Mouse (Mus musculus) heart, adult 2 months (tissue): ENCODE data around the gene Tubal3. TPM values are rescaled to one million over a fixed set of nuclear protein-coding genes. Genes with fewer than 3 reads are reported as not detected.
"Not testable (repeated sequence)": the region's sequence is repeated elsewhere in the genome, so short reads cannot be mapped to it uniquely, and the experiment has no call there.

Experiments
- DNase-seq, 2 experiments: peaks; one replicate each; pipeline ENCODE4 v3.0.0; 2021
- H3K27ac ChIP-seq: fragments of 200-600 bp; 2 replicates; pipeline ENCODE4 v1.8.1; 2022
- H3K27me3 ChIP-seq: fragments of 200-500 bp; 2 replicates; pipeline ENCODE4 v1.6.1; 2012; ENCODE audit warnings: mild to moderate bottlenecking, low read length, inconsistent platforms, mixed read lengths; ENCODE audit not compliant: control insufficient read depth, insufficient read depth
- H3K36me3 ChIP-seq: fragments of 200-500 bp; 2 replicates; pipeline ENCODE4 v1.6.1; 2012; ENCODE audit warnings: low read length, inconsistent platforms; ENCODE audit not compliant: control insufficient read depth, insufficient read depth
- H3K4me1 ChIP-seq: fragments of 200-500 bp; 2 replicates; pipeline ENCODE4 v1.6.1; 2011; ENCODE audit warnings: low read length; ENCODE audit not compliant: control insufficient read depth, insufficient read depth
- H3K4me3 ChIP-seq: fragments of 200-600 bp; 2 replicates; pipeline ENCODE4 v1.8.1; 2022
- H3K79me2 ChIP-seq: fragments of 200-500 bp; replicated peaks from 2 replicates; pipeline ENCODE4 v1.6.1; 2012; ENCODE audit warnings: mild to moderate bottlenecking, inconsistent platforms, low read length, moderate library complexity, mixed read lengths; ENCODE audit not compliant: control insufficient read depth, insufficient read depth
- H3K9ac ChIP-seq: fragments of 200-500 bp; 2 replicates; pipeline ENCODE4 v1.6.1; 2012; ENCODE audit warnings: low read depth, mild to moderate bottlenecking, control low read depth, inconsistent platforms, low read length, mixed read lengths
- CTCF ChIP-seq: fragments of 200-600 bp; IDR thresholded peaks from 2 replicates; pipeline ENCODE4 v1.8.1; 2022; ENCODE audit warnings: antibody characterized with exemption, mild to moderate bottlenecking, moderate library complexity
- EP300 ChIP-seq: fragments of 200-500 bp; IDR thresholded peaks from 2 replicates; pipeline ENCODE4 v1.6.1; 2011; ENCODE audit warnings: low read depth, low read length, control low read depth; ENCODE audit not compliant: insufficient read depth
- POLR2A ChIP-seq: fragments of 200-500 bp; IDR thresholded peaks from 2 replicates; pipeline ENCODE4 v1.6.1; 2011; ENCODE audit warnings: mild to moderate bottlenecking, low read depth, low read length, control low read depth; ENCODE audit not compliant: insufficient read depth
- WGBS: fragments of 180-500 bp; shearing (Covaris S2); methylation state at CpG from one replicate; pipeline ENCODE4 v1.1.7; 2018; 5-methylcytosine and 5-hydroxymethylcytosine counted together
- intact Hi-C: fragments of 180-260 bp; cut with DNase I; formaldehyde crosslinking; loops from one replicate; pipeline ENCODE4 v1.15.1; 2025
- polyA plus RNA-seq: library from polyadenylated mRNA; depleted of rRNA; stranded (reverse); fragments of >200 nt; gene quantifications from 2 replicates; pipeline ENCODE4 v1.2.3, GENCODE M21; 2012
- total RNA-seq, 2 experiments: library from RNA; stranded (reverse); gene quantifications; 2 replicates each; pipeline ENCODE4 v1.2.3; 2021

The Tubal3 gene
- total and polyA plus RNA-seq, 3 experiments = not detected

- under 1% methylated on average over 35 of the region's 35 CpGs for WGBS
- H3K27ac ChIP-seq = peak overlapping the region; percentile 83
- peak overlapping the region; percentile 82 for H3K4me3 ChIP-seq
- 0 out of 2 replicates have a peak, but pooled peaks cover 2% of the 10 kb centered on the region for H3K36me3 ChIP-seq
- no peaks in the 10 kb centered on the region for H3K27me3 ChIP-seq
- no peaks in the 10 kb centered on the region; the same call in 1 of the 2 replicates for H3K4me1 ChIP-seq
- intact Hi-C loops = loop anchor here (5.0 to 10.0 kb wide), 4 partner anchors 146 to 488 kb away; no protein-coding TSS in a partner anchor
- H3K79me2 ChIP-seq = no peaks in the 10 kb centered on the region; the same call in 1 of the 2 replicates
- DNase-seq = peak; percentile 93
- TF ChIP-seq CTCF = peak; percentile 21; the same call in 1 of the 2 replicates
- no peak for TF ChIP-seq EP300
- TF ChIP-seq POLR2A = peak; percentile 93
- H3K9ac ChIP-seq = peak overlapping the region; percentile 68
These were observed 24.8 kb upstream of the Tubal3 start for GRCm38 (mm10) chr13:3893126-3893734.

DNA sequence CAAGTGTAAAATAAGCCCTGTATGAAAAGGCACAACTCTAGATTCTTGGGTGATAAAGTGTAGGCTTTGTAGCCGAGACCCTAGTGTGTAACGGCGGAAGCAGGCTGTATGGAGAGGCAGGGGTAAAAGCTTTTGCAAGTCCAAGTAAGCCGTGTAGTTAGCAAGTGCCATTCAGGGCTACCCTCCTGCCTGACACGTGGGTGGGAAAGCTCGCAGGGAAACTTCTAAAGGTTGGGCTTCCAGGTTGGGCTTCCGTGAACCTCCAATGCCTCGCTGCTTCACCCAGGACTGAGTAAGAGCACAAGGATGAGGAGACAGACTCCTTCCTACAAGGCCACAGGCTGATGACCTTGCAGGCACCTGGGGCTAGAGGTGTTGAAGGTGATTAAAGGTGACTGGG is 23.5 kb upstream of the Tubal3 start:
- no peak overlapping the region for H3K27ac ChIP-seq
- DNase-seq = no peak
- TF ChIP-seq CTCF (no peak), POLR2A (no peak), EP300 (no peak)
- intact Hi-C loops = loop anchor here (5.0 to 10.0 kb wide), 4 partner anchors 147 to 490 kb away; no protein-coding TSS in a partner anchor
- H3K27me3 ChIP-seq = no peaks in the 10 kb centered on the region
- 88% methylated on average over 8 of the region's 8 CpGs for WGBS
- H3K4me1 ChIP-seq = no peaks in the 10 kb centered on the region; the same call in 1 of the 2 replicates
- H3K36me3 ChIP-seq = no peaks in the 10 kb centered on the region
- no peak overlapping the region for H3K9ac ChIP-seq
- no peak overlapping the region for H3K4me3 ChIP-seq
- no peaks in the 10 kb centered on the region; the same call in 1 of the 2 replicates for H3K79me2 ChIP-seq

DNA sequence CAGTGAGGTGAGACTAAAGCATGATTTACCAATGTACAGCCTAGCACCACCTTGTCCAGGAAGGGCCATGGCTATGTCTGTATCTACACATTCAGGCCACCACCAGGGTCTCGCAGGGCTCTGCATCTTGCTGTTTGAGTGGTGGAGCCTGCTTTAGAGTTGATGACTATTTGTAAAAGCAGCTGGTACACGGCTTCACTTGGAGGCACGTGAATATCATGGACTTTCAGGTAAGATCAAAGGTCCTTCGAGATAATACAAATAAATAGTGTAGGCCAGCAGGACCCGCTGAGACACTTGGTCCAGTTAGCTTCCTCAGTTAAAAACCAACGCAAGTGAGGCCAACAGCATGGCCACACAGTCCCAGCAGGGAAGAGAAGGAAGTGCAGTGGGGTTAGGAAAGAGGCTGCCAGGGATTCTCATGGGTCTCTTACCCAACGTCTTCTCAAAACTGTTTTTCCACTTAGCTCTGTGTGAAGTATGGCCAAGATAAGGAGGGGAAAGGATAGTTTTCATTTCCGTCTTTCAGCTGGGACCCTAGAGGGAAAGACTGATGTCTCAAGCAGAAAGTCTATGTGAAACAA is 22.6 kb upstream of the Tubal3 start:
- no peaks in the 10 kb centered on the region for H3K27me3 ChIP-seq
- H3K4me3 ChIP-seq = no peak overlapping the region
- intact Hi-C loops = loop anchor here (10.0 kb wide), 2 partner anchors 351 to 491 kb away; no protein-coding TSS in a partner anchor
- H3K27ac ChIP-seq = no peak overlapping the region
- WGBS = 77% methylated on average over 8 of the region's 8 CpGs
- H3K4me1 ChIP-seq = no peaks in the 10 kb centered on the region
- no peak overlapping the region for H3K9ac ChIP-seq
- H3K79me2 ChIP-seq = no peaks in the 10 kb centered on the region; the same call in 1 of the 2 replicates
- no peaks in the 10 kb centered on the region for H3K36me3 ChIP-seq
- peak in 1 of 2 experiments; percentile 2 for DNase-seq
- no peak for TF ChIP-seq EP300
- TF ChIP-seq CTCF = no peak
- TF ChIP-seq POLR2A = no peak

DNA sequence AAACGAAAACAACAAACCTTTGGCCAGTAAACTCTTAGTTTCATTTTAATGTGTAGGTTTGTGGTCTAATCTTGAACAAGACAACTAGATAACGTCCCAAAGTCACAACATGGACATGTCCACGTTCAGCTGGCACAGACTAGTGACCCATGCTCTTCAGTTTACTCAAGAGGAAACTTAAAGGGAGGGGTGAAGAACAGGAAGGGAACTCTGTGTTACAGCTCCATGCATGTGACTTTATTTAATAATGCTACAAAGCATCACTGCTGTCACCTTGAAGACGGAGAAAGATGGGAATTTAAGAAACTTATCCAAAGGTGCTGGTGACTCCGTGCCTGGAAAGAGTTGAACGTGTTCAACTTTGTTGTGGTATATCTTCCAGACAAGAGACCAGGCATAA is 22.0 kb upstream of the Tubal3 start:
- Histone ChIP-seq H3K4me1 (no peaks in the 10 kb centered on the region), H3K9ac (no peak overlapping the region), H3K36me3 (no peaks in the 10 kb centered on the region), H3K79me2 (no peaks in the 10 kb centered on the region; the same call in 1 of the 2 replicates), H3K27ac (no peak overlapping the region), H3K4me3 (no peak overlapping the region), H3K27me3 (no peaks in the 10 kb centered on the region)
- no peak for TF ChIP-seq EP300
- no peak for TF ChIP-seq CTCF
- no peak for TF ChIP-seq POLR2A
- WGBS = 69% methylated on average over 6 of the region's 6 CpGs
- DNase-seq = peak in 1 of 2 experiments; percentile 1
- intact Hi-C loops = loop anchor here (10.0 kb wide), 2 partner anchors 351 to 491 kb away; no protein-coding TSS in a partner anchor

- TF ChIP-seq POLR2A = no peak
- peak; percentile 100 for TF ChIP-seq CTCF
- peak; percentile 66; the same call in 1 of the 2 replicates for TF ChIP-seq EP300
- peak; percentile 59 to 60 for DNase-seq
- Histone ChIP-seq H3K79me2 (no peaks in the 10 kb centered on the region), H3K9ac (no peak overlapping the region), H3K27ac (no peak overlapping the region), H3K36me3 (no peaks in the 10 kb centered on the region), H3K27me3 (no peaks in the 10 kb centered on the region), H3K4me3 (no peak overlapping the region), H3K4me1 (no peaks in the 10 kb centered on the region)
- intact Hi-C loops = loop anchor here (1.0 to 10.0 kb wide), 3 partner anchors 232 to 492 kb away; no protein-coding TSS in a partner anchor
- WGBS = 28% methylated on average over 5 of the region's 5 CpGs
These were observed 21.2 kb upstream of the Tubal3 start for GRCm38 (mm10) chr13:3896913-3897312.

- not testable (repeated sequence) for H3K4me3 ChIP-seq, H3K4me1 ChIP-seq, H3K36me3 ChIP-seq, H3K79me2 ChIP-seq, H3K9ac ChIP-seq, DNase-seq, H3K27me3 ChIP-seq, H3K27ac ChIP-seq
- 96% methylated on average over 5 of the region's 5 CpGs for WGBS
- intact Hi-C loops = loop anchor here (10.0 kb wide), 2 partner anchors 353 to 493 kb away; no protein-coding TSS in a partner anchor
These were observed 19.9 kb upstream of the Tubal3 start for GRCm38 (mm10) chr13:3898202-3898601.
